Mouse (Mus musculus) midbrain, embryonic 11.5 days (tissue): ENCODE data around the gene Hist1h4n. TPM values are rescaled to one million over a fixed set of nuclear protein-coding genes. Genes with fewer than 3 reads are reported as not detected.
A peak's percentile ranks its signal among the peaks of the same experiment; 100 is the strongest.
"Not testable (repeated sequence)": the region's sequence is repeated elsewhere in the genome, so short reads cannot be mapped to it uniquely, and the experiment has no call there.

Source experiments
- ATAC-seq: fragments of 200-750 bp; cut with Nextera tagmentation; 2 replicates; pipeline ENCODE4 v1.8.0; 2017; ENCODE audit warnings: moderate TSS enrichment, moderate library complexity; ENCODE audit not compliant: low FRiP score
- DNase-seq: peaks from one replicate; pipeline ENCODE4 v3.0.0; 2015; ENCODE audit warnings: low spot score; ENCODE audit errors: missing footprints
- H3K27ac ChIP-seq: fragments of 300-500 bp; sonication (generic); 2 replicates; pipeline ENCODE4 v1.5.1; 2014; ENCODE audit warnings: low read depth, low read length
- H3K27me3 ChIP-seq: fragments of 300-500 bp; sonication (generic); 2 replicates; pipeline ENCODE4 v1.6.1; 2014; ENCODE audit warnings: mild to moderate bottlenecking, low read length, moderate library complexity, mixed read lengths; ENCODE audit not compliant: control insufficient read depth, insufficient read depth
- H3K36me3 ChIP-seq: fragments of 300-500 bp; sonication (generic); 2 replicates; pipeline ENCODE4 v1.6.1; 2014; ENCODE audit warnings: mild to moderate bottlenecking, low read length, moderate library complexity, mixed read lengths; ENCODE audit not compliant: control insufficient read depth, insufficient read depth
- H3K4me1 ChIP-seq: fragments of 300-500 bp; sonication (generic); 2 replicates; pipeline ENCODE4 v1.6.1; 2014; ENCODE audit warnings: low read length; ENCODE audit not compliant: control insufficient read depth, insufficient read depth
- H3K4me2 ChIP-seq: fragments of 300-500 bp; sonication (generic); 2 replicates; pipeline ENCODE4 v1.6.1; 2014; ENCODE audit warnings: mild to moderate bottlenecking, moderate library complexity
- H3K4me3 ChIP-seq: fragments of 300-500 bp; sonication (generic); 2 replicates; pipeline ENCODE4 v1.5.1; 2014; ENCODE audit warnings: low read depth, low read length
- H3K9ac ChIP-seq: fragments of 300-500 bp; sonication (generic); 2 replicates; pipeline ENCODE4 v1.6.1; 2014; ENCODE audit warnings: low read length
- H3K9me3 ChIP-seq: fragments of 300-500 bp; sonication (generic); 2 replicates; pipeline ENCODE4 v1.6.1; 2016; ENCODE audit warnings: low read length; ENCODE audit not compliant: control insufficient read depth
- WGBS: fragments of 180-500 bp; shearing (Covaris S2); extraction: QIAGEN DNeasy Blood & Tissue Kit; methylation state at CpG from one replicate; pipeline ENCODE4 v1.1.7; 2014; 5-methylcytosine and 5-hydroxymethylcytosine counted together
- polyA plus RNA-seq: library from polyadenylated mRNA; unstranded; fragments of >200 nt; fragmentation: Nextera tagmentation; extraction: Ambion mirVana; gene quantifications from 2 replicates; pipeline ENCODE4 v1.2.1, GENCODE M21; 2014

Gene Hist1h4n
- polyA plus RNA-seq, 1 experiment from 2014 or later, result 10.3 TPM

DNA sequence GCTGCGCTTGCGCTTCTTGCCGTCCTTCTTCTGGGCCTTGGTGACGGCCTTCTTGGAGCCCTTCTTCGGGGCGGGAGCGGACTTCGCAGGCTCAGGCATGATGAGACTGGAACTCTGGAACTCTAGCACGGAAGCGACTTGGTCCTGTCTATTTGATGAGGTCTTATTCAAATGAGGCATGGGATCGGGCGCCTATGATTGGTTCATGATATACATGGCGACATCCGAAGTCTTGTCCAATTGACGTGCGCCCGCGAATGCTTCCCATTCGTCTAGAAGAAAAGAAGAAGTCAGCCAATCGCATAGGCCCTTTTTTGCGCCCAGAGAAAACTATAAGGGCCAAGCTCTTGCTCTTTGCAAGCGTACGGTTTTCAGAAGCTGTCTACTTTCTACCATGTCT is 21.9 kb downstream of the Hist1h4n start, which contains the start of the genes Hist1h2bq and Hist1h2ao:
Hist1h2bq (minus strand) TSS at position 125 of the 400 bp plus-strand sequence.
Hist1h2ao (plus strand) TSS at position 393 of the 400 bp plus-strand sequence.
- no CpG with 5 or more reads among the region's 23 CpGs for WGBS
- not testable (repeated sequence) for H3K4me2 ChIP-seq, H3K4me1 ChIP-seq, H3K27me3 ChIP-seq, DNase-seq, H3K9ac ChIP-seq, H3K36me3 ChIP-seq, H3K27ac ChIP-seq, H3K4me3 ChIP-seq, H3K9me3 ChIP-seq
- ATAC-seq, result peak; percentile 97

DNA sequence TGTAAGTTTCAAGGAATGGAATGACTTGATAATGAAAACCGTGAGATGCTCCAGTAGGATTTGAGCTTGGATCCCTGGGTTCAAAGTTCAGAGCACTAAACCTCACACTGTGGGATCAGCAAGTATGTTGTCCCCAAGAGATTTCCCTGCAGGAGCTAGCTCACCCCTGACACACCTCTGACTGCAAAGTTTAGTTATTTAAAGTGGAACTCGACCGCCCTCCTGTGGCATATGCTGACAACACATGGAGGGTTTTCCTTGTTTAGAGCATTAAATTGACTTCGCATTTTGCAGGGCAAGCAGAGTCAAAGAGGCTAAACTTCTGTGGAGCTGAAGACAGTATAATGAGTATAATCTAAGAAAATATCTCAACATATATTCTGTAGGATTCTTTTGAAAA is 28.9 kb downstream of the Hist1h4n start:
- not testable (repeated sequence) for H3K4me1 ChIP-seq, H3K9ac ChIP-seq, H3K4me3 ChIP-seq, H3K27ac ChIP-seq, H3K36me3 ChIP-seq, H3K4me2 ChIP-seq, H3K9me3 ChIP-seq, DNase-seq, H3K27me3 ChIP-seq
- no CpG with 5 or more reads among the region's 4 CpGs for WGBS
- ATAC-seq, result peak; percentile 75; the same call in 1 of the 2 replicates

DNA sequence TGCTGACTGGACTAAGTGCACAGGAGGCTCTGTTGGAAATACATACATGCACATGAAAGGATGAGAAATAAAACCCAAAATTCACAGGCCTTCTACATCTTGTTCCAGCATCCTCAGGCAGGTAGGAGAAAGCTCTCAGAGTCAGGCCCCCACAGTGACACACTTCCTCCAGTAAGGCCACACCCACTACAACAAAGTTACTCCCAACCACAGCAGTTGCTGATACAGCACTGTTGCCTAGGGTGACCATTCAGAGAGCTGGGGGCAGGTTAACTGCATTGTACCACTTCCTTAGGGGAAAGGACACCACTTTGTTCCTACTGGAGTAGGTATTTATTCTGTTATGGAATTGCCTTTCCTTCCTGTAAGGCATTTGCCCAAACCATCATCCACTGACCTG is 34.8 kb downstream of the Hist1h4n start:
- H3K27me3 ChIP-seq, H3K9ac ChIP-seq, ATAC-seq, H3K36me3 ChIP-seq, H3K4me1 ChIP-seq, H3K4me2 ChIP-seq, DNase-seq, H3K9me3 ChIP-seq, H3K4me3 ChIP-seq, H3K27ac ChIP-seq: not testable (repeated sequence)

DNA sequence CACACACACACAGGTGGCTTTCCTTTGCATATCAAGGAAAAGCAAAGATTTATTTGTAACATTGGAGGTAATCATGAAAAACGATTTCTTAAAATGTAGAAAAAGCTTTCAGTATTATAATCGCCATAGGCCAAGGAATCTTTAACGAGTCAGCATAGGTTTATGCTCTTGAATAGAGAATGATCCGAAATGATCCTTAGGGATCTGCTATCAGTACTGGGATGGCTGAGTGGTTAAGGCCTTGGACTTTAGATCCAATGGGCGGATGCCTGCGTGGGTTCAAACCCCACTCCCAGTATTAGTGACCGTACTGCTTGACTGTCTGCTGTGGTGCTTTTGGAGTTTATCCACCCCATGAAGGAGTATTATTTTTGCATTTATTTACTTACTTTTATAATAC is 36.4 kb downstream of the Hist1h4n start:
- peaks cover 5% of the 10 kb centered on the region; the same call in 1 of the 2 replicates for H3K4me1 ChIP-seq
- WGBS, result 92% methylated on average over 7 of the region's 7 CpGs

DNA sequence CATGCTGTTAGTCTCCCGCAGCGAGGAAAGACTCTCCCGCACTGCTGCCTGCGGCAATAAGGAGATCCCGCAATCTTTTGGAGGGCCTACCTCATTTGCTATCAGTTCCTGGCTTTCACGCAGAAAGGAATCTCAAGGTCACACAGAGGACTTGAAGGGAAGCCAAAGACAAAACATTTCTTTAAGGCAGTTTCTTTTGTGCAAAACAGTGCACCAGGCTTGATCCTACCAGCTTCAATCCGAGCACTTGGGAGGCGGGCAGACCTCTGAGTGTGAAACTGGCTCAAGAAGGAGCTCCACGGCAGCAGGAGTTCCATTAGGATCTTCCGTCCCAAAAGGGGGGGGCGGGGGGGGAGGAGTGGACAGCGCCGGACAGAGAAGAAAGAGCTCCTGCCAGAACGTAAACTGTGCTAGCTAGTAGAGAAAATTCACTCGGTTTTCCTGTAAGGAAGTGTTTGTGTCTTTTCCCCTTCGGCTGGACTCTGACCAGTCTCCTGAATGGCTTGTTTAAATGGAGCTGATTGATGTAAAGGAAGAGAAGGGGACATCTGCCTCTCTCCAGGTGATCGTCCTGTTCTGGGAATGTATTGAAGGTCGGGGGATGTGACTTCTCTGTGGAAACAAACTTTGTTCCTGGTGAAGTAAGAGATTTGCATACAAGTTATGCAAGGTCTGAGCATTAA is 41.3 kb downstream of the Hist1h4n start:
- H3K36me3 ChIP-seq, result no peaks in the 10 kb centered on the region
- no peaks in the 10 kb centered on the region for H3K27me3 ChIP-seq
- peaks cover 18% of the 10 kb centered on the region for H3K4me1 ChIP-seq
- DNase-seq, result peak; percentile 92
- no peaks in the 10 kb centered on the region for H3K9me3 ChIP-seq
- H3K9ac ChIP-seq, result peak overlapping the region; percentile 44
- H3K4me3 ChIP-seq, result peak overlapping the region; percentile 4; the same call in 1 of the 2 replicates
- peak overlapping the region; percentile 34; the same call in 1 of the 2 replicates for H3K4me2 ChIP-seq
- no peak overlapping the region for H3K27ac ChIP-seq
- WGBS, result 7% methylated on average over 18 of the region's 18 CpGs
- no peak for ATAC-seq

More for the DNA sequence above, 36.4 kb downstream of the Hist1h4n start:
- no peaks in the 10 kb centered on the region for H3K27me3 ChIP-seq
- ATAC-seq, result no peak
- H3K4me2 ChIP-seq, result no peak overlapping the region
- no peaks in the 10 kb centered on the region for H3K36me3 ChIP-seq
- H3K27ac ChIP-seq, result no peak overlapping the region
- H3K9ac ChIP-seq, result no peak overlapping the region
- DNase-seq, result no peak
- no peaks in the 10 kb centered on the region for H3K9me3 ChIP-seq
- H3K4me3 ChIP-seq, result no peak overlapping the region

DNA sequence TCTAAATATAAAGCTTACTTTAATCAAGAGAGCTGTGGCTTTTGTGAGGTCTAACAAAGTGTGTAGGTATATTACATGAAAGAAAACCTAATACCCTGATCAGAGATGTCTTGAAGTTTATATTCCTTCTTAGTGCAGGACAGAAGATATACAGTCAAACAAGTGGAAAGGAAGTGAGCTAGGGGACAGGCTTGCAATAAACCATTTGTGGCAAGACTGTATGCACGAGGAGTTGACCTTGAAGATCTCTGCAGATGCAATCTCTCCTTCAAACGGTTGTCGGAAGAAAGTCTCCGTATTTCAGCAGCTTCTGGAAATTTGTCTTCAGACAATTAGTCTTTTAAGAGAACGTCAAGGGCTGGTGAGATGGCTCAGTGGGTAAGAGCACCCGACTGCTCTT is 42.1 kb downstream of the Hist1h4n start:
- no peak overlapping the region for H3K27ac ChIP-seq

DNA sequence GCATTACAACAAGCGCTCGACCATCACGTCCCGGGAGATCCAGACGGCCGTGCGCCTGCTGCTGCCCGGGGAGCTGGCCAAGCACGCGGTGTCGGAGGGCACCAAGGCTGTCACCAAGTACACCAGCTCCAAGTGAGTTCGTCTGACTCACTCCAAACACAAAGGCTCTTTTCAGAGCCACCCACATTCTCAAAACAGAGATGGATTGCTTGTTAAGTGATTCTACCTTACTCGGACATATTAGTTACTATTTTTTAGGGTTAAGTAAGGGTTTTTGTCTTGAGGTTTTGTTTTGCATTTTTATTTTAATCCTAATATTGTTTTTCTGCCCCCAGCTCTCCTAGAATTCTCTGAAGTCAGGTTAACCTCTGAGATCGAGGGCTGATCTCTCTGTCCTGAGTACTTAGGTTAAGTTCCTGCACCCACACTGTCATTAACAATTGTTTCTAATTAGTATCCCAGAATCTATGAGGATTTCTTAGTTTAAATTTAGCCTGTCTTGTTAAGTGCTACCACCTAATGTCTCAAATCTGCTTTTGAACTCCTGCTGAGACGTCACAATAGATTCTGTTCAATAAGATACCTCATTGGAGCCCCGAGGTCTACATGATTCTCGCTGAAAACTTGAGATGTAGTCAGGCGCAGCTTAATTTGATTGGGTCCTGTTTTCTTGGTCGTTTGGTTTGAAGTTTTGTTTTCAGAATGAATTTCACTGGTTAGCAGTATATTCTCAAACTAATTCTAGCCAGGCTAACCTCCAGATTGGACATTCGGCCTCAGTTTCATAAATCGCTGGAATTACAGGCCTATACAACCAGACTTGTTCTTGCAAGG is 44.0 kb downstream of the Hist1h4n start:
- peak overlapping the region; percentile 18; the same call in 1 of the 2 replicates for H3K4me3 ChIP-seq
- no peaks in the 10 kb centered on the region for H3K36me3 ChIP-seq
- peaks cover 29% of the 10 kb centered on the region for H3K4me1 ChIP-seq
- ATAC-seq (peak; percentile 25), DNase-seq (peak; percentile 93)
- peak overlapping the region; percentile 35 for H3K4me2 ChIP-seq
- H3K9ac ChIP-seq, result peak overlapping the region; percentile 54
- H3K9me3 ChIP-seq, result no peaks in the 10 kb centered on the region
- WGBS, result 11% methylated on average over 14 of the region's 21 CpGs
- H3K27ac ChIP-seq, result peak overlapping the region; percentile 87
- H3K27me3 ChIP-seq, result no peaks in the 10 kb centered on the region

More for the DNA sequence above, 42.1 kb downstream of the Hist1h4n start:
- Histone ChIP-seq H3K9me3 (no peaks in the 10 kb centered on the region), H3K27me3 (no peaks in the 10 kb centered on the region), H3K4me3 (no peak overlapping the region), H3K9ac (no peak overlapping the region), H3K4me1 (peaks cover 20% of the 10 kb centered on the region), H3K36me3 (no peaks in the 10 kb centered on the region), H3K4me2 (no peak overlapping the region)
- 61% methylated on average over 6 of the region's 6 CpGs for WGBS
- ATAC-seq, result no peak
- DNase-seq, result peak; percentile 88

DNA sequence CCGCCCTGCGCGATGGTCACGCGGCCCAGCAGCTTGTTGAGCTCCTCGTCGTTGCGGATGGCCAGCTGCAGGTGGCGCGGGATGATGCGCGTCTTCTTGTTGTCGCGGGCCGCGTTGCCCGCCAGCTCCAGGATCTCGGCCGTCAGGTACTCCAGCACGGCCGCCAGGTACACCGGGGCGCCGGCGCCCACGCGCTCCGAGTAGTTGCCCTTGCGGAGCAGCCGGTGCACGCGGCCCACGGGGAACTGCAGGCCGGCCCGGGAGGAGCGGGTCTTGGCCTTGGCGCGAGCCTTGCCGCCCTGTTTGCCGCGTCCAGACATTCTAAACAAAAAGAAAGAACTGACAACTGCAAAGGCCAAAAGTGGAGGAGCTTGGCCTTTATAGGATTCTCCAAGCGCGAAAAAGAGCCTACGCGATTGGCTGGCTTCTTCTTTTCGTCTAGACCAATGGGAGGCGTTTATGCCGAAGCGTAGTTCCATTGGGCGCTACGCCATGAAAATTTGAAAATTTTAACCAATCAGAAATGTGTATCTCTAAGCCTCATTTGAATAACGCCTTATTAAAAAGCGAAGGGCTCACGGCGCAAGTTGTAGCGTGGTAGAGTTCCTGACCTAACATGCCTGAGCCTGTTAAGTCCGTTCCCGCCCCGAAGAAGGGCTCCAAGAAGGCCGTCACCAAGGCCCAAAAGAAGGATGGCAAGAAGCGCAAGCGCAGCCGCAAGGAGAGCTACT is 44.9 kb downstream of the Hist1h4n start, which contains the start of the genes Hist1h2an and Hist1h2bp:
Hist1h2an (minus strand) TSS at position 320 of the 731 bp plus-strand sequence.
Hist1h2bp (plus strand) TSS at position 563 of the 731 bp plus-strand sequence.
- Histone ChIP-seq H3K4me3 (peak within 1 kb of the TSS; percentile 34), H3K4me1 (peaks cover 34% of the 10 kb centered on the region), H3K27ac (peak within 1 kb of the TSS; percentile 87), H3K9ac (peak within 1 kb of the TSS; percentile 64), H3K4me2 (peak within 1 kb of the TSS; percentile 48)
- under 1% methylated on average over 33 of the region's 63 CpGs for WGBS
- H3K36me3 ChIP-seq, H3K27me3 ChIP-seq, H3K9me3 ChIP-seq: not testable (repeated sequence)
- DNase-seq, result peak; percentile 99
- ATAC-seq, result peak; percentile 95
